Mouse (Mus musculus) kidney, adult 2 months (tissue): Measurements from ENCODE around the gene Fblim1.
A peak's percentile ranks its signal among the peaks of the same experiment; 100 is the strongest.

Experiments
- CTCF ChIP-seq: fragments of 200-500 bp; conservative IDR thresholded peaks from 2 replicates; pipeline ENCODE4 v1.5.1; 2011; ENCODE audit warnings: low read depth, mild to moderate bottlenecking, control low read depth, low read length, moderate library complexity, mixed read lengths; ENCODE audit not compliant: insufficient read depth, insufficient read length
- POLR2A ChIP-seq: fragments of 200-500 bp; IDR thresholded peaks from one replicate; pipeline ENCODE4 v1.6.1; 2011; ENCODE audit warnings: low read depth, low read length, control low read depth

GRCm38 (mm10) chr4:141595605-141596268 lies 10.2 kb downstream of the Fblim1 start:
- TF ChIP-seq CTCF, result peak; percentile 56
- TF ChIP-seq POLR2A, result no peak
